Mouse (Mus musculus): ENCODE data around the gene Ptpn23. TPM values are rescaled to one million over a fixed set of nuclear protein-coding genes. Genes with fewer than 3 reads are reported as not detected.

Gene Ptpn23
- 29.5 and 36.0 TPM in 2 replicates for total RNA-seq (2014; rRNA removed)
- 9.6 and 14.1 TPM in 2 replicates for polyA plus RNA-seq (2015; fragmentation: Nextera tagmentation; extraction: Ambion mirVana)

GRCm38 (mm10) chr9:110408099-110408773 lies at the start of gene Ptpn23:
TSS of gene Ptpn23 (minus strand) at chr9:110408213.
- DNase-seq (ENCODE audit: low spot score) (peak; percentile 99), ATAC-seq (ENCODE audit: low FRiP score) (peak; percentile 96)
- 1% methylated on average over 39 of the region's 39 CpGs for WGBS
- no peak for TF ChIP-seq CTCF (IDR thresholded peaks at IDR 0.05)
- H3K4me3 ChIP-seq (ENCODE audit: low read depth, low read length), result peak within 1 kb of the TSS; percentile 67
- H3K4me2 ChIP-seq (ENCODE audit: low read depth, low read length, poor library complexity, severe bottlenecking), result peak within 1 kb of the TSS; percentile 88
- peak within 1 kb of the TSS; percentile 91 for H3K9ac ChIP-seq (replicated peaks; ENCODE audit: low read length, poor library complexity, severe bottlenecking)
- no peaks in the 10 kb centered on the region for H3K27me3 ChIP-seq (ENCODE audit: insufficient read depth, low read length)
- H3K9me3 ChIP-seq (ENCODE audit: low read length), result no peaks in the 10 kb centered on the region
- peaks cover 7% of the 10 kb centered on the region for H3K4me1 ChIP-seq (ENCODE audit: insufficient read depth, low read length)
- no peaks in the 10 kb centered on the region for H3K36me3 ChIP-seq (ENCODE audit: insufficient read depth, low read length)
- peak within 1 kb of the TSS; percentile 82 for H3K27ac ChIP-seq (ENCODE audit: low read depth, low read length)

GRCm38 (mm10) chr9:110452523-110452922 lies 44.5 kb upstream of the Ptpn23 start:
- Histone ChIP-seq H3K9me3 (ENCODE audit: low read length) (no peaks in the 10 kb centered on the region), H3K9ac (replicated peaks; ENCODE audit: low read length, poor library complexity, severe bottlenecking) (no peak overlapping the region), H3K4me3 (ENCODE audit: low read depth, low read length) (no peak overlapping the region), H3K4me1 (ENCODE audit: insufficient read depth, low read length) (no peaks in the 10 kb centered on the region), H3K4me2 (ENCODE audit: low read depth, low read length, poor library complexity, severe bottlenecking) (no peak overlapping the region), H3K27me3 (ENCODE audit: insufficient read depth, low read length) (no peaks in the 10 kb centered on the region), H3K27ac (ENCODE audit: low read depth, low read length) (no peak overlapping the region), H3K36me3 (ENCODE audit: insufficient read depth, low read length) (peaks cover 31% of the 10 kb centered on the region)
- ATAC-seq (ENCODE audit: low FRiP score) (no peak), DNase-seq (ENCODE audit: low spot score) (no peak)
- WGBS, result 83% methylated on average over 3 of the region's 3 CpGs
- no peak for TF ChIP-seq CTCF (IDR thresholded peaks at IDR 0.05)

GRCm38 (mm10) chr9:110448857-110449617 lies 41.0 kb upstream of the Ptpn23 start:
- Histone ChIP-seq H3K4me1 (ENCODE audit: insufficient read depth, low read length) (no peaks in the 10 kb centered on the region), H3K9me3 (ENCODE audit: low read length) (no peaks in the 10 kb centered on the region), H3K27me3 (ENCODE audit: insufficient read depth, low read length) (no peaks in the 10 kb centered on the region), H3K9ac (replicated peaks; ENCODE audit: low read length, poor library complexity, severe bottlenecking) (no peak overlapping the region), H3K4me2 (ENCODE audit: low read depth, low read length, poor library complexity, severe bottlenecking) (no peak overlapping the region), H3K27ac (ENCODE audit: low read depth, low read length) (peak overlapping the region; percentile 51; the same call in 1 of the 2 replicates), H3K4me3 (ENCODE audit: low read depth, low read length) (no peak overlapping the region), H3K36me3 (ENCODE audit: insufficient read depth, low read length) (peaks cover 32% of the 10 kb centered on the region)
- peak; percentile 91 for TF ChIP-seq CTCF (IDR thresholded peaks at IDR 0.05)
- WGBS, result 25% methylated on average over 11 of the region's 11 CpGs
- peak; percentile 95 for DNase-seq (ENCODE audit: low spot score)
- ATAC-seq (ENCODE audit: low FRiP score), result peak; percentile 91

- no peaks in the 10 kb centered on the region for H3K9me3 ChIP-seq (ENCODE audit: low read length)
- peaks cover 32% of the 10 kb centered on the region for H3K36me3 ChIP-seq (ENCODE audit: insufficient read depth, low read length)
- ATAC-seq (ENCODE audit: low FRiP score), result peak; percentile 10; the same call in 1 of the 2 replicates
- H3K4me2 ChIP-seq (ENCODE audit: low read depth, low read length, poor library complexity, severe bottlenecking), result no peak overlapping the region
- no peak for TF ChIP-seq CTCF (IDR thresholded peaks at IDR 0.05)
- H3K27me3 ChIP-seq (ENCODE audit: insufficient read depth, low read length), result no peaks in the 10 kb centered on the region
- DNase-seq (ENCODE audit: low spot score), result no peak
- H3K4me3 ChIP-seq (ENCODE audit: low read depth, low read length), result no peak overlapping the region
- H3K4me1 ChIP-seq (ENCODE audit: insufficient read depth, low read length), result no peaks in the 10 kb centered on the region
- WGBS, result 83% methylated on average over 15 of the region's 15 CpGs
- H3K9ac ChIP-seq (replicated peaks; ENCODE audit: low read length, poor library complexity, severe bottlenecking), result no peak overlapping the region
- no peak overlapping the region for H3K27ac ChIP-seq (ENCODE audit: low read depth, low read length)
Observed at GRCm38 (mm10) chr9:110448356-110448755, 40.3 kb upstream of the Ptpn23 start.

GRCm38 (mm10) chr9:110440559-110440958 lies 32.5 kb upstream of the Ptpn23 start:
- peaks cover 8% of the 10 kb centered on the region for H3K36me3 ChIP-seq (ENCODE audit: insufficient read depth, low read length)
- DNase-seq (ENCODE audit: low spot score) (no peak), ATAC-seq (ENCODE audit: low FRiP score) (no peak)
- TF ChIP-seq CTCF (IDR thresholded peaks at IDR 0.05), result no peak
- no peaks in the 10 kb centered on the region for H3K4me1 ChIP-seq (ENCODE audit: insufficient read depth, low read length)
- no peak overlapping the region for H3K27ac ChIP-seq (ENCODE audit: low read depth, low read length)
- no peak overlapping the region for H3K9ac ChIP-seq (replicated peaks; ENCODE audit: low read length, poor library complexity, severe bottlenecking)
- no peaks in the 10 kb centered on the region for H3K27me3 ChIP-seq (ENCODE audit: insufficient read depth, low read length)
- no peak overlapping the region for H3K4me2 ChIP-seq (ENCODE audit: low read depth, low read length, poor library complexity, severe bottlenecking)
- WGBS, result 88% methylated on average over 6 of the region's 6 CpGs
- no peaks in the 10 kb centered on the region for H3K9me3 ChIP-seq (ENCODE audit: low read length)
- no peak overlapping the region for H3K4me3 ChIP-seq (ENCODE audit: low read depth, low read length)

GRCm38 (mm10) chr9:110440049-110440448 lies 32.0 kb upstream of the Ptpn23 start:
- Histone ChIP-seq H3K4me3 (ENCODE audit: low read depth, low read length) (no peak overlapping the region), H3K4me2 (ENCODE audit: low read depth, low read length, poor library complexity, severe bottlenecking) (no peak overlapping the region), H3K36me3 (ENCODE audit: insufficient read depth, low read length) (peaks cover 13% of the 10 kb centered on the region), H3K27ac (ENCODE audit: low read depth, low read length) (no peak overlapping the region), H3K4me1 (ENCODE audit: insufficient read depth, low read length) (no peaks in the 10 kb centered on the region), H3K9me3 (ENCODE audit: low read length) (no peaks in the 10 kb centered on the region), H3K27me3 (ENCODE audit: insufficient read depth, low read length) (no peaks in the 10 kb centered on the region), H3K9ac (replicated peaks; ENCODE audit: low read length, poor library complexity, severe bottlenecking) (no peak overlapping the region)
- peak; percentile 21; the same call in 1 of the 2 replicates for TF ChIP-seq CTCF (IDR thresholded peaks at IDR 0.05)
- DNase-seq (ENCODE audit: low spot score) (no peak), ATAC-seq (ENCODE audit: low FRiP score) (no peak)
- 70% methylated on average over 3 of the region's 5 CpGs for WGBS

Data from midbrain, postnatal 0 days (tissue).